Mouse (Mus musculus) adrenal gland (tissue): ENCODE results near the gene Papss1.

ENCODE experiments used
- intact Hi-C: fragments of 180-260 bp; cut with DNase I; formaldehyde crosslinking; loops from one replicate; pipeline ENCODE4 v1.15.1; 2025

The Papss1 gene

DNA sequence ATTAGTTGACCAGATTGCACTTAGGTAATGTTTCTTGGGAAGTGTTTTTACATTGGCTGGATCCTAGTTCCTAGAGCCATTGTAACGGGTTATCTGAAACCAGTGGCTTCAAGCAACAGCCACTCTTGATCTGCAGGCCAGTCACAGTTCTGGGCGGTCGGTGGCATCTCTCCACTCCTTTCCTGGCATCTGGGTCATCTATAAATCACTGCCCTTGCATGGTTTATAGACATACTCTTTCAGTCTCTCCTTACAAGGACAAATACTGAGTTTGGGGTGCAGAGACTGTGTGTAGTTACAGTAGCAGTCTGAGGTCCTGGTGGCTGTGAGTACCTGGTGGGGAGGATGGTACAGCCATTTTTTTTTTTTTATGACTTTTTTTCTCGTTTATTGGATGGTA lies 15.5 kb downstream of the Papss1 start:
- intact Hi-C loops = no loop called here

DNA sequence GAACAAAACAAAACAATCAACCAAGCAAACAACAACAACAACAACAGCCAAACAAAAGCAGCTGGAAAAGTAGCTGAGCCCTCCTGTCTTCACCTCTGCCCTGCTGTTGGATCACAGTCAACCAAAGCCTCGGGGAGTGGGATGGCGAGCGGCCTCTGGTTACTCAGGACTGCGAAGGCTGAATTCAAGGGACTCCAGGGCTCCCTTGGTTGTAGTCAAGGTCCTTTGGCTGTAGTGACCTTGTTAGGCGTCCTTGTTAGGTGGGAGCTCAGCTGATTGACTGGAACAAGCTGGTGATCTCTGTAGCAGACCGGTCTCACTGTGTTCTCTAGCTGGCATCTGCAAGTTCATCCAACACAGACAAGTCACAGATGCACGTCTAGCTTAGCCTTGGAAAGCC lies 16.5 kb downstream of the Papss1 start:
- intact Hi-C loops = no loop called here

DNA sequence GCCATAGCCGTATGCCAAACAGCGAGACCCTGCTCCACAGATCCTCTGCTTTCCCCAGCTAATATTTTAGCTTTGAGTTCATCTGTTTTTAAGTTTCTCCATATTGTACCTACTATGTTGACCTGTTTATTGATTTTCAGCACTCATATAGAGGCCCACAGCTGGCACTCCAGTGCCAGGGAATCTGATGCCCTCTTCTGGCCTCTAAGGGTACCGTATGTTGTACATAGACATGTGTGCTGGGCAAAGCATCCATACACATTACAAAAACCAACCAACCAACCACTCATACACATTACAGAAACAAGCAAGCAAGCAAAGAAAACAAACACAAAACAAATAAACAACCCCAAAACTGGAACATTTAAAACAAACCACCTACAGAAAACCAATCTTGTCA lies 22.2 kb downstream of the Papss1 start:
- intact Hi-C loops = no loop called here

DNA sequence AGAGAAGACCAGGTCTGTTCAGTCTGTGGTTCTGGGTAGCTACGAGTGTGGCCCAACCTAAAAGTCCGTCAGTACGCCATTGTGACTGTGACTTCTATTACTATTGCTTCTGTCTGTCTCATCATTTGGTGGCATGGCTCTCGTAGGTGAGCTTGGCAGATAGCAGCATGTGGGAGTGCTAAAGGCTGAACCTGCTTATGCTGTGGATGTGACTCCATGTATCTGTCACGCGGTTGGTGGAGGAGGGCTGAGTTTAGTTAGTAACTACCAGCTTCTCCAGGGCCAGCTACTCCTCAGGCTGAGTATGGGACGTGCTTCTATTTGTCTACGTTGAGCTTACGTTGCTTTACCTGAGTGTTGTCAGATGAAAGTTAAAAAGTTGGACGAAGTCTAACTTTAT lies 23.4 kb downstream of the Papss1 start:
- intact Hi-C loops = no loop called here

- intact Hi-C loops = no loop called here
Measured at GRCm38 (mm10) chr3:131593143-131593798, 28.7 kb downstream of the Papss1 start.

DNA sequence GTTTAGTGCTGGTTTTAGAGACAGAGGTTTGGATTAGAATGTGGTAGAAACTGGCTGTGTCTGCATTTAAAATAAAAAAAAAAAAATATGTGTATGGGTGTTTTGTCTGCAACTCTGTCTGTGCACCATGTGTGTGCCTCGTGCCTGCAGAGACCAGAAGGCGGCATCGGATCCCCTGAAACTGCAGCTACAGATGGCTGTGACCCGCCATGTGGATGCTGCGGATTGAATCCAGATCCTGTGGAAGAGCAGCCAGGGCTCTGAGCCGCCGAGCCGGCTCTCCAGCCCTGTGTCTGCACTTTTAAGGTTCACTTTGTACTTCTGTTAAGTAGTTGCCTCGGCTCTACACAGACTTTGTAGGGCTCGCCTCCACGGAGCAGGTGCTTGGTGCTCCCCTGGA lies 29.8 kb downstream of the Papss1 start:
- intact Hi-C loops = no loop called here

GRCm38 (mm10) chr3:131595546-131596245 lies 31.1 kb downstream of the Papss1 start:
- intact Hi-C loops = no loop called here

GRCm38 (mm10) chr3:131600726-131601125 lies 36.2 kb downstream of the Papss1 start:
- intact Hi-C loops = no loop called here

GRCm38 (mm10) chr3:131601366-131601765 lies 36.8 kb downstream of the Papss1 start:
- intact Hi-C loops = no loop called here

DNA sequence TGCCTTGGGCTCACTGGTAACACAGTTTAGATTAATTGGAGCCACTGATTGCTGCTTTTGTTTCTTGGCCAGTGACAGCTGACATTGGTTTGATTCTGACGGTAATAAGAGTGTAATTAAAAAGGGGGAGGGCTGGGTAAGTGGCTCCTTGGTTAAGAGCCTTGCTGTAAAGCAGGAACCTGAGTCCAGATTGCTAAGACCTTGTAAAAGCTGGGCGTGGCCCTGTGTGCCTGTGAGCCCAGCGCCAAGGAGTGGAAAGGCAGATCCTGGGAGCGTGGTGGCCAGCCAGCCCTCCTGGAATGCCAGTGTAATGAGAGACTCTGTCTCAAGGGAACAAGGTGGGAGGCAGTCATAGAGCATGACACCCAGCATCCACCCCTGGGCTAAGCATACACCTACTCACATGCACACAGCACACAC lies 38.4 kb downstream of the Papss1 start:
- intact Hi-C loops = no loop called here

GRCm38 (mm10) chr3:131608112-131608511 lies 43.5 kb downstream of the Papss1 start:
- intact Hi-C loops = no loop called here

- intact Hi-C loops = no loop called here
Measured at GRCm38 (mm10) chr3:131609651-131610050, 45.1 kb downstream of the Papss1 start.

GRCm38 (mm10) chr3:131610595-131610994 lies 46.0 kb downstream of the Papss1 start:
- intact Hi-C loops = no loop called here

DNA sequence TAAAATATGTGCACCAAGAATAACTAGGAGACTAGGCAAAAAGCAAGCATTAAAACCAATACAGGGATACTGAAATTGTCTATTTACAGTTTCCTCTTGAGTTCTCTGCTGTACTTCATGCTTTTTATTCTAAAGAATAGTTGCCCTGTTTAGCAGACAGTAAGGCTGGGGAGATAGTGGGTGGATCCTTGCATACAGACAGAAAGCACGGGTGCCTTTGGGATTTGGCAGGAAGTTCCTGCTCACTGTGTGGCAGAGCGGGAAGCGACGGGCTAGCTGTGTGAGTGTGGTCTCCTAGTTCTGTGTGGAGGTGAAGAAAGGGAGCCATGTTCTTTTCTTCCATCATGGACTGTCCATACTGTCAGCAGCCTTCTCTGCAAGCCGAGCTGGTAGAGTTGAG lies 48.3 kb downstream of the Papss1 start:
- intact Hi-C loops = no loop called here

- intact Hi-C loops = no loop called here
Measured at GRCm38 (mm10) chr3:131614056-131614455, 49.5 kb downstream of the Papss1 start.

- intact Hi-C loops = no loop called here
Measured at GRCm38 (mm10) chr3:131618580-131619338, 54.2 kb downstream of the Papss1 start.

DNA sequence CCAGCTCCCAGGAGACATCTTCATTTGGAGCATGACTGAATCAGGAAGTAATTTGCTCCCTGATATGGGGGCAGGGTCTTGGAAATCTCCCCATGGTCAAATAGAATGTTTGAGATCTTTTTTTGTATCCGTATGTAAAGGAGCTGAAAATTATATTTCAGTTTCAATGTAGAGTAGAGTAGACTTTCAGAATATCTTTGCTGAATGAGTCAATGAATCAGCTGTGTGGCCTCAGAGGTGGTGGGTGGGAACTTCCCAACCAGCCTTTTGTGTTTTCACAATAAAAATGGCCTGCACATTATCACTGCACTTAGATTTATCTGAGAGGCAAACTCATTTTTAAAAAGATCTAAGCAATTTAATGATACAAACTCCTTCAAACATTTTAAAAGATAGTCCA lies 58.6 kb downstream of the Papss1 start:
- intact Hi-C loops = no loop called here

GRCm38 (mm10) chr3:131624063-131624462 lies 59.5 kb downstream of the Papss1 start:
- intact Hi-C loops = no loop called here

DNA sequence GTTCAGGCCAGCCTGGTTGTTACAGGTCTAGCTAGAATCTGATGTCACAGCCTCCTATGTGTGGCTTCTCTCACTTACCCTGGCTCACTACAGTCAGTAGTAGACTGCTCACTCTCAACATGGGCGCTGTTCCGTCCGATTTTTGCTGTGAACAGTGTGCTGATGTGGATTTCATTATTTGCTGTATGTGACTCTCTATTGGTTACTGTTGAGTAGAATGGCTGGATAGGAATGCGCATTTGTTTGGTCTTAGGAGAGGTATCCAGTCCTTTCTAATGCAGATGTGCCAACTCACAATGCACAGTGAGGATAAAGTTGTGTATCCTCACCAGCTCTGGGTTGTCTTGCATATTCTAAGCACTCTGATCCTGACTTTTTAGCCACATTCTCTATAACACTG lies 62.9 kb downstream of the Papss1 start:
- intact Hi-C loops = no loop called here

DNA sequence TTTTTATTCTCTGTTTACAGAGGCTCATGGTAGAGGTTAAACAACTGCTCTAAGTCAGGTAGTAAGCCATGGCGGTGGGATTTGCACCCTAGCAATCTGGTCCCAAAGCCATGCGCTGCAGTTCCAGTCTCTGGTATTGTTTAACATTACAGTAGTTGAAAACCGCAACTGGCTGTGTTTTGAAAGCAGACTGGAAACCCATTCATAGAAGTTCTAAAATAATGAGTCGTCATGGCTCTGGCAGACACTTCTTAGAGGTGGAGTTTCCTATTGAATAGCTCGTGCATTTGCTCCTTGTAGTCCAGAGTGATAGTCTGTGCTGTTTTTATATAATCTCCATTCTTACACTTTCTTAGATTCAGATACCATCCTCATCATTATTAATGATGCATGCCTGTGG lies 63.7 kb downstream of the Papss1 start:
- intact Hi-C loops = no loop called here

DNA sequence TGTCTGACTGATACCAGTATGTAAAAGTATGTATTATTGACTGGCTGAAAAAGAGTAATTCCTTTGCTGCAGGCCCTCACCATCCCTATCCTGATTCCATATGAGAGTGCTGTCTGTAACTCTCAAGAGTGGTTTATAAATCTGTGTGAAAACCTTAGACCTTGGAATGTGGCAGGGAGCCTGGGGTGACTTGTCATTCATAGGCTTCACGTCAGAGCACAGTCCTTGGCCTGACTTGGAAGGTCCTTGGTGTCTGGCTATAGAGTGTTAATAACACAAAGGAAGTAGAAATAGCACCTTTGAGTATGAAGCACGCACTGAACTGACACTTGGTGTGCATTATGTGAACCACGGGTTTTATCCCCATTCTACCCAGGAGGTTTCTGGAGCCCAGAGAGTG lies 64.4 kb downstream of the Papss1 start:
- intact Hi-C loops = no loop called here
